Mouse (Mus musculus) stomach, embryonic 16.5 days (tissue): ENCODE measurements around the gene Gm39653. TPM values are rescaled to one million over a fixed set of nuclear protein-coding genes. Genes with fewer than 3 reads are reported as not detected.
"Not testable (repeated sequence)": the region's sequence is repeated elsewhere in the genome, so short reads cannot be mapped to it uniquely, and the experiment has no call there.

ENCODE experiments used
- ATAC-seq: fragments of 200-750 bp; cut with Nextera tagmentation; 2 replicates; pipeline ENCODE4 v1.8.0; 2017; ENCODE audit warnings: moderate number of reproducible peaks, moderate TSS enrichment; ENCODE audit not compliant: insufficient read depth, low FRiP score
- H3K27ac ChIP-seq: fragments of 300-500 bp; sonication (generic); 2 replicates; pipeline ENCODE4 v1.5.1; 2014; ENCODE audit warnings: low read length
- H3K27me3 ChIP-seq: fragments of 300-500 bp; sonication (generic); 2 replicates; pipeline ENCODE4 v1.6.1; 2014; ENCODE audit warnings: low read length, control low read depth, mixed read lengths; ENCODE audit not compliant: control insufficient read depth, insufficient read depth
- H3K36me3 ChIP-seq: fragments of 300-500 bp; sonication (generic); 2 replicates; pipeline ENCODE4 v1.6.1; 2014; ENCODE audit warnings: low read length; ENCODE audit not compliant: control insufficient read depth, insufficient read depth
- H3K4me1 ChIP-seq: fragments of 300-500 bp; sonication (generic); 2 replicates; pipeline ENCODE4 v1.6.1; 2014; ENCODE audit warnings: low read length, control low read depth, mixed read lengths; ENCODE audit not compliant: control insufficient read depth, insufficient read depth
- H3K4me2 ChIP-seq: fragments of 300-500 bp; sonication (generic); 2 replicates; pipeline ENCODE4 v1.6.1; 2014; ENCODE audit warnings: low read depth, low read length, mixed read lengths
- H3K4me3 ChIP-seq: fragments of 300-500 bp; sonication (generic); replicated peaks from 2 replicates; pipeline ENCODE4 v1.5.1; 2014; ENCODE audit warnings: mild to moderate bottlenecking, low read length
- H3K9ac ChIP-seq: fragments of 300-500 bp; sonication (generic); 2 replicates; pipeline ENCODE4 v1.6.1; 2014; ENCODE audit warnings: low read length
- H3K9me3 ChIP-seq: fragments of 300-500 bp; sonication (generic); replicated peaks from 2 replicates; pipeline ENCODE4 v1.6.1; 2016; ENCODE audit warnings: low read length, control low read depth; ENCODE audit not compliant: control insufficient read depth
- WGBS: fragments of 180-500 bp; shearing (Covaris S2); extraction: QIAGEN DNeasy Blood & Tissue Kit; methylation state at CpG from one replicate; pipeline ENCODE4 v1.1.7; 2014; 5-methylcytosine and 5-hydroxymethylcytosine counted together
- polyA plus RNA-seq: library from polyadenylated mRNA; unstranded; fragments of >200 nt; fragmentation: Nextera tagmentation; extraction: Ambion mirVana; gene quantifications from 2 replicates; pipeline ENCODE4 v1.2.1, GENCODE M21; 2015

Gene Gm39653
- polyA plus RNA-seq, 1 experiment from 2014 or later, result not detected

- Histone ChIP-seq H3K9ac (no peak overlapping the region), H3K4me1 (no peaks in the 10 kb centered on the region), H3K27ac (no peak overlapping the region), H3K4me3 (no peak overlapping the region), H3K9me3 (no peaks in the 10 kb centered on the region), H3K36me3 (no peaks in the 10 kb centered on the region), H3K27me3 (no peaks in the 10 kb centered on the region), H3K4me2 (no peak overlapping the region)
- no peak for ATAC-seq
- 9% methylated on average over 3 of the region's 3 CpGs for WGBS
These were observed 11.8 kb upstream of the Gm39653 start for GRCm38 (mm10) chr1:63603870-63604500.

GRCm38 (mm10) chr1:63609613-63610012, 6.2 kb upstream of the Gm39653 start:
- no peaks in the 10 kb centered on the region for H3K4me1 ChIP-seq
- no peaks in the 10 kb centered on the region for H3K36me3 ChIP-seq
- H3K4me3 ChIP-seq, result no peak overlapping the region
- no peak for ATAC-seq
- 87% methylated on average over 4 of the region's 4 CpGs for WGBS
- H3K9ac ChIP-seq, result no peak overlapping the region
- H3K27me3 ChIP-seq, result no peaks in the 10 kb centered on the region
- H3K4me2 ChIP-seq, result no peak overlapping the region
- H3K9me3 ChIP-seq, result no peaks in the 10 kb centered on the region
- H3K27ac ChIP-seq, result no peak overlapping the region

- H3K4me3 ChIP-seq, result no peak overlapping the region
- H3K36me3 ChIP-seq, result no peaks in the 10 kb centered on the region
- no peaks in the 10 kb centered on the region for H3K9me3 ChIP-seq
- under 1% methylated on average over 11 of the region's 11 CpGs for WGBS
- H3K9ac ChIP-seq, result no peak overlapping the region
- H3K4me1 ChIP-seq, result no peaks in the 10 kb centered on the region
- H3K27ac ChIP-seq, result no peak overlapping the region
- ATAC-seq, result no peak
- no peak overlapping the region for H3K4me2 ChIP-seq
- no peaks in the 10 kb centered on the region for H3K27me3 ChIP-seq
These were observed 1.2 kb upstream of the Gm39653 start for GRCm38 (mm10) chr1:63614594-63614993.

GRCm38 (mm10) chr1:63628211-63628610, 12.4 kb downstream of the Gm39653 start:
- no peaks in the 10 kb centered on the region for H3K4me1 ChIP-seq
- 30% methylated on average over 2 of the region's 2 CpGs for WGBS
- no peaks in the 10 kb centered on the region for H3K9me3 ChIP-seq
- no peaks in the 10 kb centered on the region for H3K36me3 ChIP-seq
- no peaks in the 10 kb centered on the region for H3K27me3 ChIP-seq
- H3K4me2 ChIP-seq, result no peak overlapping the region
- no peak overlapping the region for H3K4me3 ChIP-seq
- H3K9ac ChIP-seq, result no peak overlapping the region
- no peak for ATAC-seq
- no peak overlapping the region for H3K27ac ChIP-seq

- not testable (repeated sequence) for ATAC-seq
These were observed 14.6 kb downstream of the Gm39653 start for GRCm38 (mm10) chr1:63630390-63630789.

GRCm38 (mm10) chr1:63639921-63640320, 24.2 kb downstream of the Gm39653 start:
- Histone ChIP-seq H3K9ac (no peak overlapping the region), H3K4me3 (no peak overlapping the region), H3K4me2 (no peak overlapping the region), H3K36me3 (no peaks in the 10 kb centered on the region), H3K27me3 (no peaks in the 10 kb centered on the region), H3K9me3 (no peaks in the 10 kb centered on the region), H3K27ac (no peak overlapping the region), H3K4me1 (no peaks in the 10 kb centered on the region)
- WGBS, result 64% methylated on average over 6 of the region's 6 CpGs
- ATAC-seq, result no peak

More at GRCm38 (mm10) chr1:63630390-63630789, 14.6 kb downstream of the Gm39653 start:
- not testable (repeated sequence) for H3K9ac ChIP-seq, H3K27ac ChIP-seq, H3K9me3 ChIP-seq, H3K4me1 ChIP-seq, H3K36me3 ChIP-seq, H3K27me3 ChIP-seq, H3K4me2 ChIP-seq, H3K4me3 ChIP-seq

DNA sequence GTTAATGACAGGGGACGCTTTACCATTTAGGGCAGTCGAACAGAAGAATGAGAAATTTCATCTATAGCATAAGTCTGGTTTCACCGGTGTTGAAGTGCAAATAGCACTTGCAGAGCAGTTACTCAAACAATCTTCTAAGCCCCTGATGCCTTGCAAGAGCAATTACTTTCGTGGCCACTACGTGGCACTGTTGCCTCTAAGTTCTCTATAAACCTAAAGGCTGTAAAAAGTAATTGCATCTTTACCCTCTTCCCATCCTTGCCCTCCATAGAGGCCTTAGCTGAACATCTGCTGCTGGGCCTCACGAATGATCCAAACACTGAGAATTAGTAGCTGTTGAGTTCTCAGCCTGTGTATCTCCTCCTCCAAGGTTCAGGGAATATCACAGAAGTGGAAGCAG, 42.2 kb downstream of the Gm39653 start:
- H3K27ac ChIP-seq, result no peak overlapping the region
- H3K4me2 ChIP-seq, result no peak overlapping the region
- WGBS, result 11% methylated on average over 6 of the region's 6 CpGs
- no peaks in the 10 kb centered on the region for H3K36me3 ChIP-seq
- H3K27me3 ChIP-seq, result no peaks in the 10 kb centered on the region
- no peak overlapping the region for H3K4me3 ChIP-seq
- no peaks in the 10 kb centered on the region for H3K9me3 ChIP-seq
- ATAC-seq, result no peak
- H3K9ac ChIP-seq, result no peak overlapping the region
- H3K4me1 ChIP-seq, result no peaks in the 10 kb centered on the region

DNA sequence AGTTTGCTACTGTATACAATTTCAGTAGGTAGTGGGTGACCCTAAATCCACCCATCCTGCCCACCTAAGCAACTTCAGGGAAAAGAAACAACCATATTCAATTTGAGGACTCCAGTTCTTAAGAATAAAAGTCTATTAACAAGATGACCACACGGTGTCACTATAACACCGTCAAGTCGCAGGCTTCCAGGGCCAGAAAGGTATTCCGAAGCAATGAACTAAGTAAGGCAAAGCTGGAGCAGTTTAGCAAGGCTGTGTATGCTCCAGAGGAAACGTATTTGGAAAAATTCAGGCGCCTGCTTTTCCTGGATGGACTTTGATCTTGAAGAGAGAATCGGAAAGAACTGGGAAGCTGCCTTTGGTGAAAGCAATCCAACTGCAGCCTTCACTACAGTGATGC, 43.8 kb downstream of the Gm39653 start:
- 1% methylated on average over 7 of the region's 7 CpGs for WGBS
- no peak overlapping the region for H3K9ac ChIP-seq
- H3K9me3 ChIP-seq, result no peaks in the 10 kb centered on the region
- no peak overlapping the region for H3K4me2 ChIP-seq
- ATAC-seq, result no peak
- no peaks in the 10 kb centered on the region for H3K36me3 ChIP-seq
- no peaks in the 10 kb centered on the region for H3K27me3 ChIP-seq
- H3K4me3 ChIP-seq, result no peak overlapping the region
- no peak overlapping the region for H3K27ac ChIP-seq
- H3K4me1 ChIP-seq, result no peaks in the 10 kb centered on the region

GRCm38 (mm10) chr1:63666089-63666488, 50.3 kb downstream of the Gm39653 start:
- H3K4me1 ChIP-seq, result no peaks in the 10 kb centered on the region
- H3K9ac ChIP-seq, result no peak overlapping the region
- ATAC-seq, result no peak
- no peak overlapping the region for H3K4me2 ChIP-seq
- WGBS, result 87% methylated on average over 2 of the region's 2 CpGs
- no peak overlapping the region for H3K27ac ChIP-seq
- no peaks in the 10 kb centered on the region for H3K36me3 ChIP-seq
- H3K9me3 ChIP-seq, result no peaks in the 10 kb centered on the region
- no peak overlapping the region for H3K4me3 ChIP-seq
- no peaks in the 10 kb centered on the region; the same call in 1 of the 2 replicates for H3K27me3 ChIP-seq
